Mouse (Mus musculus) urinary bladder, postnatal 0 days (tissue): ENCODE measurements around the gene Gm10719. TPM values are rescaled to one million over a fixed set of nuclear protein-coding genes. Genes with fewer than 3 reads are reported as not detected.

ENCODE experiments used
- microRNA-seq: library from miRNA; unstranded; fragments of <30 nt; microRNA quantifications from one replicate; pipeline ENCODE4, GENCODE M21; 2016
- polyA plus RNA-seq: library from polyadenylated mRNA; unstranded; fragments of >200 nt; fragmentation: Nextera tagmentation; extraction: Ambion mirVana; gene quantifications from 2 replicates; pipeline ENCODE4 v1.2.1, GENCODE M21; 2015

The Gm10719 gene
- polyA plus RNA-seq = 0.20 TPM in 1 of 2 replicates, not detected in the other

GRCm38 (mm10) chr9:3017108-3017507 is at the start of gene Gm10719:
TSS of gene Gm10719 (plus strand) at chr9:3017408.

GRCm38 (mm10) chr9:3000445-3000972 is 16.7 kb upstream of the Gm10719 start, which contains the start of gene Gm10722:
TSS of gene Gm10722 (plus strand) at chr9:3000922.

GRCm38 (mm10) chr9:3002794-3003396 is 14.3 kb upstream of the Gm10719 start, which contains the start of gene Gm11168:
TSS of gene Gm11168 (plus strand) at chr9:3003346.

GRCm38 (mm10) chr9:3012733-3013279 is 4.4 kb upstream of the Gm10719 start, which contains the start of gene Gm10721:
TSS of gene Gm10721 (plus strand) at chr9:3013140.

GRCm38 (mm10) chr9:3015354-3015753 is 1.9 kb upstream of the Gm10719 start, which contains the start of gene Gm10720:
TSS of gene Gm10720 (plus strand) at chr9:3015654.

GRCm38 (mm10) chr9:3023312-3023984 is 6.2 kb downstream of the Gm10719 start, which contains the start of gene Gm10718:
TSS of gene Gm10718 (plus strand) at chr9:3023547.

GRCm38 (mm10) chr9:3024912-3025467 is 7.8 kb downstream of the Gm10719 start, which contains the start of gene Gm10717:
TSS of gene Gm10717 (plus strand) at chr9:3025417.

GRCm38 (mm10) chr9:3034299-3034698 is 17.1 kb downstream of the Gm10719 start, which contains the start of gene Gm17535:
TSS of gene Gm17535 (plus strand) at chr9:3034599.

GRCm38 (mm10) chr9:3036577-3036976 is 19.4 kb downstream of the Gm10719 start, which contains the start of gene Gm10715:
TSS of gene Gm10715 (plus strand) at chr9:3036877.

Small RNAs within 50 kb of the gene (microRNA-seq; reads per million reads assigned to microRNA genes)
- not detected for gene Mir101c

Other genes starting within 250 kb of the Gm10719 start
- gene Gm10722, start 16.5 kb upstream of the Gm10719 start, polyA plus RNA-seq = not detected in 2 replicates
- 0.25 TPM in 1 of 2 replicates, not detected in the other for gene Gm11168, start 14.1 kb upstream of the Gm10719 start, polyA plus RNA-seq
- 0.20 TPM in 1 of 2 replicates, not detected in the other for gene Gm10721, start 4.3 kb upstream of the Gm10719 start, polyA plus RNA-seq
- not detected in 2 replicates for gene Gm10720, start 1.8 kb upstream of the Gm10719 start, polyA plus RNA-seq
- gene Gm10718, start 6.1 kb downstream of the Gm10719 start, polyA plus RNA-seq = 0.39 and 0.97 TPM in 2 replicates
- 0.43 and 1.1 TPM in 2 replicates for gene Gm10717, start 8.0 kb downstream of the Gm10719 start, polyA plus RNA-seq
- gene Gm17535, start 17.2 kb downstream of the Gm10719 start, polyA plus RNA-seq = not detected in 2 replicates
- not detected in 2 replicates for gene Gm10715, start 19.5 kb downstream of the Gm10719 start, polyA plus RNA-seq